Mouse (Mus musculus) olfactory bulb, adult 2 months (tissue): ENCODE data around the gene Sdccag8.

ENCODE experiments used
- CTCF ChIP-seq: fragments of 200-500 bp; IDR thresholded peaks from 2 replicates; pipeline ENCODE4 v1.5.1; 2012; ENCODE audit warnings: low read depth, mild to moderate bottlenecking, low read length, moderate library complexity; ENCODE audit not compliant: insufficient read depth
- POLR2A ChIP-seq: fragments of 200-500 bp; IDR thresholded peaks from 2 replicates; pipeline ENCODE4 v1.6.1; 2012; ENCODE audit warnings: mild to moderate bottlenecking, low read depth, low read length, moderate library complexity; ENCODE audit not compliant: insufficient read depth

GRCm38 (mm10) chr1:176835501-176836294 is 21.2 kb downstream of the Sdccag8 start:
- TF ChIP-seq CTCF (no peak), POLR2A (no peak)
